Mouse (Mus musculus) stomach, embryonic 15.5 days (tissue): ENCODE data around the gene Med16. TPM values are rescaled to one million over a fixed set of nuclear protein-coding genes. Genes with fewer than 3 reads are reported as not detected.
"Not testable (repeated sequence)": the region's sequence is repeated elsewhere in the genome, so short reads cannot be mapped to it uniquely, and the experiment has no call there.

Experiments used
- ATAC-seq: fragments of 200-750 bp; cut with Nextera tagmentation; 2 replicates; pipeline ENCODE4 v1.8.0; 2017; ENCODE audit warnings: low read depth, moderate number of reproducible peaks, moderate TSS enrichment; ENCODE audit not compliant: insufficient read depth, low FRiP score
- H3K27ac ChIP-seq: fragments of 300-500 bp; sonication (generic); 2 replicates; pipeline ENCODE4 v1.5.1; 2015; ENCODE audit warnings: mild to moderate bottlenecking, inconsistent platforms
- H3K27me3 ChIP-seq: fragments of 300-500 bp; sonication (generic); replicated peaks from 2 replicates; pipeline ENCODE4 v1.6.1; 2015; ENCODE audit warnings: inconsistent platforms
- H3K36me3 ChIP-seq: fragments of 300-500 bp; sonication (generic); 2 replicates; pipeline ENCODE4 v1.6.1; 2015; ENCODE audit warnings: inconsistent platforms
- H3K4me1 ChIP-seq: fragments of 300-500 bp; sonication (generic); 2 replicates; pipeline ENCODE4 v1.6.1; 2015; ENCODE audit warnings: inconsistent platforms
- H3K4me2 ChIP-seq: fragments of 300-500 bp; sonication (generic); 2 replicates; pipeline ENCODE4 v1.6.1; 2015; ENCODE audit warnings: mild to moderate bottlenecking, inconsistent platforms
- H3K4me3 ChIP-seq: fragments of 300-500 bp; sonication (generic); replicated peaks from 2 replicates; pipeline ENCODE4 v1.5.1; 2015; ENCODE audit warnings: inconsistent platforms
- H3K9ac ChIP-seq: fragments of 300-500 bp; sonication (generic); 2 replicates; pipeline ENCODE4 v1.6.1; 2015; ENCODE audit warnings: inconsistent platforms
- H3K9me3 ChIP-seq: fragments of 300-500 bp; sonication (generic); 2 replicates; pipeline ENCODE4 v1.6.1; 2016; ENCODE audit warnings: inconsistent platforms
- WGBS: fragments of 180-500 bp; shearing (Covaris S2); methylation state at CpG from one replicate; pipeline ENCODE4 v1.1.7; 2015; 5-methylcytosine and 5-hydroxymethylcytosine counted together
- polyA plus RNA-seq: library from polyadenylated mRNA; unstranded; fragments of >200 nt; fragmentation: Nextera tagmentation; extraction: Ambion mirVana; gene quantifications from 2 replicates; pipeline ENCODE4 v1.2.1, GENCODE M21; 2015

Gene Med16
- polyA plus RNA-seq, 1 experiment from 2014 or later = 43.6 TPM

- Histone ChIP-seq H3K4me1 (peaks cover 39% of the 10 kb centered on the region), H3K36me3 (peaks cover 19% of the 10 kb centered on the region), H3K9ac (no peak overlapping the region), H3K4me2 (no peak overlapping the region), H3K27me3 (no peaks in the 10 kb centered on the region), H3K9me3 (no peaks in the 10 kb centered on the region), H3K27ac (no peak overlapping the region), H3K4me3 (no peak overlapping the region)
- no peak for ATAC-seq
- 69% methylated on average over 20 of the region's 20 CpGs for WGBS
Measured at GRCm38 (mm10) chr10:79912412-79912811, 3.7 kb upstream of the Med16 start.

- H3K4me2 ChIP-seq = no peak within 1 kb of the TSS
- H3K4me3 ChIP-seq = no peak within 1 kb of the TSS
- H3K27ac ChIP-seq = peak within 1 kb of the TSS; percentile 70
- H3K4me1 ChIP-seq = peaks cover 26% of the 10 kb centered on the region
- ATAC-seq = no peak
- H3K9ac ChIP-seq = no peak within 1 kb of the TSS
- no peaks in the 10 kb centered on the region for H3K27me3 ChIP-seq
- H3K9me3 ChIP-seq = no peaks in the 10 kb centered on the region
- WGBS = 91% methylated on average over 4 of the region's 4 CpGs
- H3K36me3 ChIP-seq = peaks cover 31% of the 10 kb centered on the region
Measured at GRCm38 (mm10) chr10:79910556-79910955, 1.8 kb upstream of the Med16 start, which contains the start of gene Gm26602. Gene Gm26602, plus strand, starts transcription at chr10:79910856.

GRCm38 (mm10) chr10:79909092-79909922 lies 584 bp upstream of the Med16 start:
- H3K9me3 ChIP-seq = no peaks in the 10 kb centered on the region
- H3K4me3 ChIP-seq = peak overlapping the region; percentile 4; the same call in 1 of the 2 replicates
- ATAC-seq = peak; percentile 38; the same call in 1 of the 2 replicates
- no peaks in the 10 kb centered on the region for H3K27me3 ChIP-seq
- peak overlapping the region; percentile 97 for H3K27ac ChIP-seq
- peak overlapping the region; percentile 40 for H3K4me2 ChIP-seq
- no peak overlapping the region for H3K9ac ChIP-seq
- H3K4me1 ChIP-seq = peaks cover 15% of the 10 kb centered on the region
- H3K36me3 ChIP-seq = peaks cover 39% of the 10 kb centered on the region
- WGBS = 25% methylated on average over 14 of the region's 14 CpGs

GRCm38 (mm10) chr10:79907415-79907814 lies 1.3 kb downstream of the Med16 start:
- no peak overlapping the region for H3K4me3 ChIP-seq
- no peak overlapping the region for H3K9ac ChIP-seq
- no peaks in the 10 kb centered on the region for H3K27me3 ChIP-seq
- 90% methylated on average over 10 of the region's 10 CpGs for WGBS
- no peak overlapping the region for H3K4me2 ChIP-seq
- ATAC-seq = no peak
- peaks cover 9% of the 10 kb centered on the region for H3K4me1 ChIP-seq
- H3K36me3 ChIP-seq = peaks cover 41% of the 10 kb centered on the region
- no peak overlapping the region for H3K27ac ChIP-seq
- no peaks in the 10 kb centered on the region for H3K9me3 ChIP-seq

GRCm38 (mm10) chr10:79906712-79907111 lies 2.0 kb downstream of the Med16 start:
- Histone ChIP-seq H3K27ac (no peak overlapping the region), H3K4me2 (no peak overlapping the region), H3K9me3 (no peaks in the 10 kb centered on the region), H3K4me1 (peaks cover 9% of the 10 kb centered on the region), H3K9ac (no peak overlapping the region), H3K27me3 (no peaks in the 10 kb centered on the region), H3K4me3 (no peak overlapping the region), H3K36me3 (peaks cover 43% of the 10 kb centered on the region)
- ATAC-seq = no peak
- 89% methylated on average over 9 of the region's 9 CpGs for WGBS

GRCm38 (mm10) chr10:79900951-79901410 lies 7.7 kb downstream of the Med16 start:
- no peak for ATAC-seq
- Histone ChIP-seq H3K4me1 (0 out of 2 replicates have a peak, but pooled peaks cover 8% of the 10 kb centered on the region), H3K4me2 (no peak overlapping the region), H3K27ac (no peak overlapping the region), H3K36me3 (peaks cover 50% of the 10 kb centered on the region), H3K9me3 (no peaks in the 10 kb centered on the region), H3K4me3 (no peak overlapping the region), H3K27me3 (no peaks in the 10 kb centered on the region), H3K9ac (no peak overlapping the region)
- 55% methylated on average over 2 of the region's 2 CpGs for WGBS

GRCm38 (mm10) chr10:79897316-79898245 lies 11.1 kb downstream of the Med16 start:
- Histone ChIP-seq H3K9me3 (no peaks in the 10 kb centered on the region), H3K4me2 (no peak overlapping the region), H3K4me3 (no peak overlapping the region), H3K27me3 (no peaks in the 10 kb centered on the region), H3K36me3 (peaks cover 44% of the 10 kb centered on the region), H3K27ac (no peak overlapping the region), H3K9ac (no peak overlapping the region), H3K4me1 (0 out of 2 replicates have a peak, but pooled peaks cover 8% of the 10 kb centered on the region)
- peak; percentile 48; the same call in 1 of the 2 replicates for ATAC-seq
- WGBS = 49% methylated on average over 20 of the region's 20 CpGs

GRCm38 (mm10) chr10:79896814-79897213 lies 11.9 kb downstream of the Med16 start:
- ATAC-seq = no peak
- Histone ChIP-seq H3K27ac (no peak overlapping the region), H3K4me3 (no peak overlapping the region), H3K9me3 (no peaks in the 10 kb centered on the region), H3K4me1 (0 out of 2 replicates have a peak, but pooled peaks cover 8% of the 10 kb centered on the region), H3K27me3 (no peaks in the 10 kb centered on the region), H3K36me3 (peaks cover 38% of the 10 kb centered on the region), H3K9ac (no peak overlapping the region), H3K4me2 (no peak overlapping the region)
- WGBS = 84% methylated on average over 13 of the region's 13 CpGs

- H3K36me3 ChIP-seq = peaks cover 34% of the 10 kb centered on the region; the same call in 1 of the 2 replicates
Measured at GRCm38 (mm10) chr10:79896306-79896705, 12.4 kb downstream of the Med16 start.

GRCm38 (mm10) chr10:79892451-79893118 lies 16.1 kb downstream of the Med16 start:
- not testable (repeated sequence) for H3K27ac ChIP-seq, ATAC-seq, H3K9me3 ChIP-seq, H3K4me1 ChIP-seq, H3K27me3 ChIP-seq, H3K9ac ChIP-seq, H3K4me2 ChIP-seq, H3K4me3 ChIP-seq
- 0 out of 2 replicates have a peak, but pooled peaks cover 19% of the 10 kb centered on the region for H3K36me3 ChIP-seq
- 42% methylated on average over 22 of the region's 22 CpGs for WGBS

More at GRCm38 (mm10) chr10:79896306-79896705, 12.4 kb downstream of the Med16 start:
- Histone ChIP-seq H3K27ac (no peak overlapping the region), H3K4me2 (no peak overlapping the region), H3K27me3 (no peaks in the 10 kb centered on the region), H3K4me1 (0 out of 2 replicates have a peak, but pooled peaks cover 8% of the 10 kb centered on the region), H3K4me3 (no peak overlapping the region), H3K9ac (no peak overlapping the region), H3K9me3 (no peaks in the 10 kb centered on the region)
- ATAC-seq = no peak
- WGBS = 88% methylated on average over 16 of the region's 16 CpGs

- Histone ChIP-seq H3K4me2 (no peak within 1 kb of the TSS), H3K9ac (no peak within 1 kb of the TSS), H3K4me1 (no peaks in the 10 kb centered on the region), H3K36me3 (0 out of 2 replicates have a peak, but pooled peaks cover 7% of the 10 kb centered on the region), H3K9me3 (no peaks in the 10 kb centered on the region), H3K27ac (no peak within 1 kb of the TSS), H3K4me3 (no peak within 1 kb of the TSS), H3K27me3 (0 out of 2 replicates have a peak, but pooled peaks cover 4% of the 10 kb centered on the region)
- WGBS = 31% methylated on average over 5 of the region's 5 CpGs
- no peak for ATAC-seq
Measured at GRCm38 (mm10) chr10:79890670-79891069, 18.1 kb downstream of the Med16 start, which contains the start of gene Cfd. Gene Cfd, plus strand, starts transcription at chr10:79890853.
